Mouse (Mus musculus) bone marrow macrophage, adult 2 months (primary cell): Measurements from ENCODE around the gene Myh9.

Experiments
- CTCF ChIP-seq: IDR thresholded peaks from 2 replicates; pipeline ENCODE4 v1.5.1; 2012; ENCODE audit warnings: low read depth, mild to moderate bottlenecking, low read length, moderate library complexity
- POLR2A ChIP-seq: IDR thresholded peaks from 2 replicates; pipeline ENCODE4 v1.6.1; 2012; ENCODE audit warnings: mild to moderate bottlenecking, low read depth, low read length, borderline replicate concordance

DNA sequence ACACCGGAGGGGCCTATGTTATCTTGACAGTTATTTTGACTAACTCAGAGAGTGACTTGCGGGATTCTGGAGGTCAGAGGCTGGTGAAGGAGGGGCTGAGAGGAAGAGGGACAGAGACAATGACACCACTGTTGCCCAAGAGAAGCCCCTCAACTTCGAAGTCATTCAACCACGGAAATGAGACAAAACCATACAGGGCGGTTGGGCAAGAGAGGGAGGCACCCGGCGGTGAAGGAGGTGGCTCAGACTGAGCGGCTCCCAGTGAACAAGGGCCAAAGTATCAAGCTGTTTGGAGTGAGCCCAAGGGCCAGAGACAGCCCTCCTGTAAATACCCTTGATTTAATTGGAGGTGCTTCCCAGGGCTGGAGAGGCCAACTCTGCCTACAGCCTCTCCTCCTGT is 13.3 kb upstream of the Myh9 start:
- TF ChIP-seq POLR2A = no peak
- TF ChIP-seq CTCF = no peak
